Mouse (Mus musculus): Measurements from ENCODE around the gene Hoxc8.

Hoxc8 gene

GRCm38 (mm10) chr15:102990461-102991397 lies at the start of gene Hoxc8:
Gene Hoxc8 (plus strand): TSS chr15:102990607.
- no peak for DNase-seq

GRCm38 (mm10) chr15:102942739-102943467 lies 47.5 kb upstream of the Hoxc8 start:
- DNase-seq, result peak in 1 of 2 experiments; percentile 17

GRCm38 (mm10) chr15:102943468-102943813 lies 47.0 kb upstream of the Hoxc8 start:
- DNase-seq, result no peak

- no peak for DNase-seq
Measured at GRCm38 (mm10) chr15:102945185-102946077, 45.0 kb upstream of the Hoxc8 start.

- DNase-seq, result no peak
Measured at GRCm38 (mm10) chr15:102947276-102947675, 43.1 kb upstream of the Hoxc8 start.

GRCm38 (mm10) chr15:102948842-102949241 lies 41.6 kb upstream of the Hoxc8 start:
- DNase-seq, result peak in 1 of 2 experiments; percentile 64

- DNase-seq, result no peak
Measured at GRCm38 (mm10) chr15:102949696-102950095, 40.7 kb upstream of the Hoxc8 start.

GRCm38 (mm10) chr15:102950877-102951276 lies 39.5 kb upstream of the Hoxc8 start:
- DNase-seq, result no peak

- no peak for DNase-seq
Measured at GRCm38 (mm10) chr15:102953561-102953960, 36.8 kb upstream of the Hoxc8 start.

- DNase-seq, result no peak
Measured at GRCm38 (mm10) chr15:102954192-102955006, 36.0 kb upstream of the Hoxc8 start, which contains the start of gene Hoxc11. Gene Hoxc11 (plus strand): TSS chr15:102954427.

- DNase-seq, result no peak
Measured at GRCm38 (mm10) chr15:102955007-102955382, 35.4 kb upstream of the Hoxc8 start.

- no peak for DNase-seq
Measured at GRCm38 (mm10) chr15:102955833-102956640, 34.4 kb upstream of the Hoxc8 start.

GRCm38 (mm10) chr15:102956906-102957305 lies 33.5 kb upstream of the Hoxc8 start:
- DNase-seq, result no peak

- DNase-seq, result no peak
Measured at GRCm38 (mm10) chr15:102959663-102960191, 30.7 kb upstream of the Hoxc8 start.

GRCm38 (mm10) chr15:102961728-102962127 lies 28.7 kb upstream of the Hoxc8 start:
- DNase-seq, result no peak

GRCm38 (mm10) chr15:102962492-102962891 lies 27.9 kb upstream of the Hoxc8 start:
- no peak for DNase-seq

GRCm38 (mm10) chr15:102963259-102963658 lies 27.1 kb upstream of the Hoxc8 start:
- no peak for DNase-seq

- DNase-seq, result no peak
Measured at GRCm38 (mm10) chr15:102963671-102964640, 26.5 kb upstream of the Hoxc8 start.
